Mouse (Mus musculus): Measurements from ENCODE around the gene Lpp. TPM values are rescaled to one million over a fixed set of nuclear protein-coding genes. Genes with fewer than 3 reads are reported as not detected.

Lpp gene
- total and polyA plus RNA-seq, 3 experiments, result 0.16 TPM; not detected in 2

DNA sequence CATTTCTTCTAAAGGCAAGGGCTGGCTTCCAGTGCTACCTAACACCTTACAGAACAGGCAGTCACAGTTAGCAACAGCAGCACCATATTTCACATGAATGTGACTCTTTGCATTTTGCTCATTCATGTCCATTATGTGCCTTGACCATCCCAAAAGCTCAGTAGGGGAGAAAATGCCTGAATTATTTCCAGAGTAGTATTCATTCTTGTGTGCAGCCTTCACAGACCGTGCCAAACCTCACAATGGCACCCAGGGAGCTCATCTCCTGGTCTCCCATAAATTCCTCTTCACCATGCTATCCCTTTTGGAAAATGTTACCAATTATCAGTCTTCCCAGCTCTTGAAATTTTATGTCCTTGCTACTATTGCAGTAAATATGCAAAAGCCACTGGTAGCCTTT lies 584.9 kb downstream of the Lpp start:
- Histone ChIP-seq H3K4me3 (ENCODE audit: low read depth, low read length) (no peak overlapping the region), H3K9me3 (replicated peaks) (peaks cover 17% of the 10 kb centered on the region), H3K4me1 (ENCODE audit: insufficient read depth, low read depth, low read length) (no peaks in the 10 kb centered on the region), H3K27me3 (ENCODE audit: insufficient read depth, low read length) (no peaks in the 10 kb centered on the region), H3K36me3 (replicated peaks) (no peaks in the 10 kb centered on the region)
- TF ChIP-seq GATA2 (IDR thresholded peaks at IDR 0.05; ENCODE audit: borderline replicate concordance, low read depth, low read length) (no peak), POLR2AphosphoS5 (IDR thresholded peaks at IDR 0.05; ENCODE audit: insufficient replicate concordance, low read depth, low read length) (no peak)
- ATAC-seq (ENCODE audit: extremely low read depth, insufficient number of reproducible peaks, low FRiP score, poor library complexity, severe bottlenecking) (no peak), DNase-seq (ENCODE audit: low spot score) (no peak)

GRCm38 (mm10) chr16:24979391-24979790 lies 586.1 kb downstream of the Lpp start:
- Histone ChIP-seq H3K36me3 (replicated peaks) (no peaks in the 10 kb centered on the region), H3K9me3 (replicated peaks) (peaks cover 13% of the 10 kb centered on the region), H3K27me3 (ENCODE audit: insufficient read depth, low read length) (no peaks in the 10 kb centered on the region), H3K4me1 (ENCODE audit: insufficient read depth, low read depth, low read length) (no peaks in the 10 kb centered on the region), H3K4me3 (ENCODE audit: low read depth, low read length) (no peak overlapping the region)
- DNase-seq (ENCODE audit: low spot score), result no peak
- TF ChIP-seq GATA2 (IDR thresholded peaks at IDR 0.05; ENCODE audit: borderline replicate concordance, low read depth, low read length), result no peak
- no peak for TF ChIP-seq GATA1 (IDR thresholded peaks at IDR 0.05; ENCODE audit: borderline replicate concordance, low read length)
- TF ChIP-seq POLR2AphosphoS5 (IDR thresholded peaks at IDR 0.05; ENCODE audit: insufficient replicate concordance, low read depth, low read length), result no peak
- no peak for TF ChIP-seq CTCF (IDR thresholded peaks at IDR 0.05; ENCODE audit: low read depth, low read length)
- TF ChIP-seq TAL1 (conservative IDR thresholded peaks at IDR 0.05; ENCODE audit: low read depth, low read length), result no peak
- no peak for ATAC-seq (ENCODE audit: extremely low read depth, insufficient number of reproducible peaks, low FRiP score, poor library complexity, severe bottlenecking)

DNA sequence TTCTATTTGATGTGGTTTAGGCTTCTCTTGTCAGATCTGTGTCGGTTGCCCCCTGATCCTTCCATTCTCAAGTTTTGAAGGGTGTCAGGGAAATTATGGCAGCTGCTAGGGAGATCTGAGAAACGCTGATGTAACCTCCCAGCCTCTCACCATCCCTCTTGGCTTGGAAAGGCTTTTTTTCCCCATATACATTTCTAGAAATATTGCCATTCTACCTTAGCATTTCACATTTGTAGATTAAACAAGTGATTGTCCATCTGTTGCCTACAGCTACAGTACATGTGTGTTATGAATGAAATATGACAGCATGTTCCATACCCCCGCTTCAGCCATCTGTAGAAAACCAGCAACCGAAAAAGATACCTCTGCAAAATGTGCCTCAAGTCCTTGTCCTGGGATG lies 589.5 kb downstream of the Lpp start:
- no peak for ATAC-seq (ENCODE audit: extremely low read depth, insufficient number of reproducible peaks, low FRiP score, poor library complexity, severe bottlenecking)

GRCm38 (mm10) chr16:24990331-24990730 lies 597.0 kb downstream of the Lpp start:
- no peak for ATAC-seq (ENCODE audit: extremely low read depth, insufficient number of reproducible peaks, low FRiP score, poor library complexity, severe bottlenecking)
- TF ChIP-seq TAL1 (conservative IDR thresholded peaks at IDR 0.05; ENCODE audit: low read depth, low read length) (no peak), GATA1 (IDR thresholded peaks at IDR 0.05; ENCODE audit: borderline replicate concordance, low read length) (no peak), GATA2 (IDR thresholded peaks at IDR 0.05; ENCODE audit: borderline replicate concordance, low read depth, low read length) (no peak), POLR2AphosphoS5 (IDR thresholded peaks at IDR 0.05; ENCODE audit: insufficient replicate concordance, low read depth, low read length) (no peak), CTCF (IDR thresholded peaks at IDR 0.05; ENCODE audit: low read depth, low read length) (no peak)
- no peaks in the 10 kb centered on the region for H3K4me1 ChIP-seq (ENCODE audit: insufficient read depth, low read depth, low read length)
- no peak overlapping the region for H3K4me3 ChIP-seq (ENCODE audit: low read depth, low read length)
- no peaks in the 10 kb centered on the region for H3K27me3 ChIP-seq (ENCODE audit: insufficient read depth, low read length)
- no peaks in the 10 kb centered on the region for H3K36me3 ChIP-seq (replicated peaks)
- DNase-seq (ENCODE audit: low spot score), result no peak
- peaks cover 25% of the 10 kb centered on the region for H3K9me3 ChIP-seq (replicated peaks)

More for the DNA sequence above, 589.5 kb downstream of the Lpp start:
- H3K27me3 ChIP-seq (ENCODE audit: insufficient read depth, low read length), result no peaks in the 10 kb centered on the region
- DNase-seq (ENCODE audit: low spot score), result no peak
- no peaks in the 10 kb centered on the region for H3K36me3 ChIP-seq (replicated peaks)
- peaks cover 15% of the 10 kb centered on the region; the same call in 1 of the 2 replicates for H3K9me3 ChIP-seq (replicated peaks)
- no peaks in the 10 kb centered on the region for H3K4me1 ChIP-seq (ENCODE audit: insufficient read depth, low read depth, low read length)
- TF ChIP-seq GATA2 (IDR thresholded peaks at IDR 0.05; ENCODE audit: borderline replicate concordance, low read depth, low read length), result no peak
- no peak for TF ChIP-seq GATA1 (IDR thresholded peaks at IDR 0.05; ENCODE audit: borderline replicate concordance, low read length)
- TF ChIP-seq TAL1 (conservative IDR thresholded peaks at IDR 0.05; ENCODE audit: low read depth, low read length), result no peak
- no peak for TF ChIP-seq CTCF (IDR thresholded peaks at IDR 0.05; ENCODE audit: low read depth, low read length)
- no peak for TF ChIP-seq POLR2AphosphoS5 (IDR thresholded peaks at IDR 0.05; ENCODE audit: insufficient replicate concordance, low read depth, low read length)
- H3K4me3 ChIP-seq (ENCODE audit: low read depth, low read length), result no peak overlapping the region

GRCm38 (mm10) chr16:24991059-24991541 lies 597.8 kb downstream of the Lpp start:
- no peak for TF ChIP-seq CTCF (IDR thresholded peaks at IDR 0.05; ENCODE audit: low read depth, low read length)
- TF ChIP-seq TAL1 (conservative IDR thresholded peaks at IDR 0.05; ENCODE audit: low read depth, low read length), result no peak
- TF ChIP-seq GATA2 (IDR thresholded peaks at IDR 0.05; ENCODE audit: borderline replicate concordance, low read depth, low read length), result no peak
- TF ChIP-seq GATA1 (IDR thresholded peaks at IDR 0.05; ENCODE audit: borderline replicate concordance, low read length), result no peak
- no peak for TF ChIP-seq POLR2AphosphoS5 (IDR thresholded peaks at IDR 0.05; ENCODE audit: insufficient replicate concordance, low read depth, low read length)
- H3K4me3 ChIP-seq (ENCODE audit: low read depth, low read length), result no peak overlapping the region
- peaks cover 22% of the 10 kb centered on the region for H3K9me3 ChIP-seq (replicated peaks)
- no peaks in the 10 kb centered on the region for H3K27me3 ChIP-seq (ENCODE audit: insufficient read depth, low read length)
- ATAC-seq (ENCODE audit: extremely low read depth, insufficient number of reproducible peaks, low FRiP score, poor library complexity, severe bottlenecking), result no peak
- DNase-seq (ENCODE audit: low spot score), result no peak
- no peaks in the 10 kb centered on the region for H3K36me3 ChIP-seq (replicated peaks)
- no peaks in the 10 kb centered on the region for H3K4me1 ChIP-seq (ENCODE audit: insufficient read depth, low read depth, low read length)

- H3K9me3 ChIP-seq (replicated peaks), result peaks cover 18% of the 10 kb centered on the region
- ATAC-seq (ENCODE audit: extremely low read depth, insufficient number of reproducible peaks, low FRiP score, poor library complexity, severe bottlenecking) (no peak), DNase-seq (ENCODE audit: low spot score) (no peak)
- no peak overlapping the region for H3K4me3 ChIP-seq (ENCODE audit: low read depth, low read length)
- no peak for TF ChIP-seq TAL1 (conservative IDR thresholded peaks at IDR 0.05; ENCODE audit: low read depth, low read length)
- H3K36me3 ChIP-seq (replicated peaks), result no peaks in the 10 kb centered on the region
- no peaks in the 10 kb centered on the region for H3K4me1 ChIP-seq (ENCODE audit: insufficient read depth, low read depth, low read length)
- no peaks in the 10 kb centered on the region for H3K27me3 ChIP-seq (ENCODE audit: insufficient read depth, low read length)
Measured at GRCm38 (mm10) chr16:24991995-24992394, 598.7 kb downstream of the Lpp start.

DNA sequence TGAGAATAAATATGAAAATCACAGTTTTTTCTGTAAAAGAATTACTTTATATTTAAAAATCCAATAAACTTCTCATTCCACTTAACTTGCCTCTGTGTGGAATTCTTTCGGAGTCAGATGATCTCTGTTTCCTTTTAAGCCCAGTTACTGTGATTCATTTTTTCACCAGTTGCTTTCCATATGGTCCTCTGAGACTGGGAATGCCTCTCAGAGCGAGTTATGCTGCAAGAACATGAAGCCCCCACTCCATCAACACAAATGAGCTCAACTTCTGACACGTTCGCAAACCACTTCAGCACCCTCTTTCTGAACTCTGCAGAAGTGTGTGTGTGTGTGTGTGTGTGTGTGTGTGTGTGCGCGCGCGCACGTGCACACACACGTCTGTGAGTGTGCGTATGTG lies 599.2 kb downstream of the Lpp start:
- Histone ChIP-seq H3K27me3 (ENCODE audit: insufficient read depth, low read length) (no peaks in the 10 kb centered on the region), H3K4me3 (ENCODE audit: low read depth, low read length) (no peak overlapping the region), H3K36me3 (replicated peaks) (no peaks in the 10 kb centered on the region), H3K9me3 (replicated peaks) (peaks cover 18% of the 10 kb centered on the region), H3K4me1 (ENCODE audit: insufficient read depth, low read depth, low read length) (no peaks in the 10 kb centered on the region)
- TF ChIP-seq GATA2 (IDR thresholded peaks at IDR 0.05; ENCODE audit: borderline replicate concordance, low read depth, low read length), result no peak
- TF ChIP-seq GATA1 (IDR thresholded peaks at IDR 0.05; ENCODE audit: borderline replicate concordance, low read length), result no peak
- TF ChIP-seq CTCF (IDR thresholded peaks at IDR 0.05; ENCODE audit: low read depth, low read length), result no peak
- TF ChIP-seq TAL1 (conservative IDR thresholded peaks at IDR 0.05; ENCODE audit: low read depth, low read length), result no peak
- no peak for TF ChIP-seq POLR2AphosphoS5 (IDR thresholded peaks at IDR 0.05; ENCODE audit: insufficient replicate concordance, low read depth, low read length)
- DNase-seq (ENCODE audit: low spot score) (no peak), ATAC-seq (ENCODE audit: extremely low read depth, insufficient number of reproducible peaks, low FRiP score, poor library complexity, severe bottlenecking) (no peak)
